Mouse (Mus musculus) limb, embryonic 13.5 days (tissue): Measurements from ENCODE around the gene Slc25a36. TPM values are rescaled to one million over a fixed set of nuclear protein-coding genes. Genes with fewer than 3 reads are reported as not detected.

Experiments
- ATAC-seq: fragments of 200-750 bp; cut with Nextera tagmentation; 2 replicates; pipeline ENCODE4 v1.8.0; 2017; ENCODE audit warnings: low read depth, moderate number of reproducible peaks, moderate TSS enrichment; ENCODE audit not compliant: low FRiP score
- H3K27ac ChIP-seq: fragments of 300-500 bp; sonication (generic); 2 replicates; pipeline ENCODE4 v1.5.1; 2015; ENCODE audit warnings: inconsistent platforms, mild to moderate bottlenecking, moderate library complexity
- H3K27me3 ChIP-seq: fragments of 300-500 bp; sonication (generic); 2 replicates; pipeline ENCODE4 v1.6.1; 2015; ENCODE audit warnings: mild to moderate bottlenecking, inconsistent platforms
- H3K36me3 ChIP-seq: fragments of 300-500 bp; sonication (generic); 2 replicates; pipeline ENCODE4 v1.6.1; 2015; ENCODE audit warnings: inconsistent platforms, mild to moderate bottlenecking, moderate library complexity
- H3K4me1 ChIP-seq: fragments of 300-500 bp; sonication (generic); 2 replicates; pipeline ENCODE4 v1.6.1; 2015; ENCODE audit warnings: inconsistent platforms
- H3K4me2 ChIP-seq: fragments of 300-500 bp; sonication (generic); replicated peaks from 2 replicates; pipeline ENCODE4 v1.6.1; 2015; ENCODE audit warnings: inconsistent platforms, mild to moderate bottlenecking, moderate library complexity
- H3K4me3 ChIP-seq: fragments of 300-500 bp; sonication (generic); 2 replicates; pipeline ENCODE4 v1.5.1; 2015; ENCODE audit warnings: moderate library complexity, mild to moderate bottlenecking, inconsistent platforms
- H3K9ac ChIP-seq: fragments of 300-500 bp; sonication (generic); 2 replicates; pipeline ENCODE4 v1.6.1; 2015; ENCODE audit warnings: mild to moderate bottlenecking, inconsistent platforms
- H3K9me3 ChIP-seq: fragments of 300-500 bp; sonication (generic); 2 replicates; pipeline ENCODE4 v1.6.1; 2016; ENCODE audit warnings: inconsistent platforms
- WGBS: fragments of 180-500 bp; shearing (Covaris S2); methylation state at CpG from one replicate; pipeline ENCODE4 v1.1.7; 2015; 5-methylcytosine and 5-hydroxymethylcytosine counted together
- polyA plus RNA-seq: library from polyadenylated mRNA; unstranded; fragments of >200 nt; fragmentation: Nextera tagmentation; extraction: Ambion mirVana; gene quantifications from 2 replicates; pipeline ENCODE4 v1.2.1, GENCODE M21; 2015

Slc25a36 gene
- polyA plus RNA-seq, 1 experiment from 2014 or later, result 101 TPM

DNA sequence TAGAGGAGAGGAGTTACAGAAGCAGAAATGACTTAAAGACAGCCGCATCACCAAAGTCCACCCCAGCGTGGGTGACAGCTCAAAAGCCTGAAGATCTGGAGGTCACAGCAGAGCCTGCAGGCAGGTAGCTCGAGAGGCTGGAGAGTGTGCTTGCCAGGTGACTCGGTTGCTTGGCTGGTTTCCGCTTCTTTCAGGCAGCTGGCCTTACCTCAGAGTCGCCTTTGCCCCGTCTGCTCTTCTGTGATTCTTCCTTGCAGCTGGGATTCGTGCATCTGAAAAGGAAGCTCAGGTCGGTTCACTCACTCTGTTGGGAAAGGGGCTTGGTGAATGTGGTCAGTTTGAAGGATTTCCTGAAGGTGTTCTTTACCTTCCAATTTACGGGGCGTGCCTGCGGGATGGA, 83.6 kb downstream of the Slc25a36 start:
- WGBS, result 70% methylated on average over 12 of the region's 12 CpGs
- Histone ChIP-seq H3K4me1 (peaks cover 12% of the 10 kb centered on the region; the same call in 1 of the 2 replicates), H3K27ac (no peak overlapping the region), H3K27me3 (0 out of 2 replicates have a peak, but pooled peaks cover 4% of the 10 kb centered on the region), H3K36me3 (no peaks in the 10 kb centered on the region), H3K9me3 (no peaks in the 10 kb centered on the region), H3K9ac (no peak overlapping the region), H3K4me3 (no peak overlapping the region), H3K4me2 (no peak overlapping the region)
- ATAC-seq, result no peak

DNA sequence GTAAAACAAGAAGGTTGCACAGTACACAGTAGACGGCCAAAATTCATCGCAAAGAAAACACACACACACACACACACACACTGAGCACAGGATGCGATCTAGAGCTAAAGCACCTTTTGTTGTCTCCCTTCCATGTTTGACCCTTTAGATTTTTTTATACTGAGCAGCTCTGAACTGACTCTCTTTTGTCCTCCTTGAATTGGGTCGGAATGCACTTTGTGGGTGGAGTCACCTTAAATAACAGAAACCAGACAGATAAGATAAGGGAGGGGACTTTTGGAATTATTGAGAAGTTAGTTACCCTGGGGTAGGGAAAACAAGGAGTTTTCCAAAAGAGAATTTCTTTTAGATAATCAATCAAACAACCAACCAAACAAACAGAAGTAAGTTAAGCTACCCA, 85.0 kb downstream of the Slc25a36 start:
- no peak overlapping the region for H3K4me2 ChIP-seq
- WGBS, result 92% methylated on average over 4 of the region's 4 CpGs

More for the DNA sequence above, 85.0 kb downstream of the Slc25a36 start:
- Histone ChIP-seq H3K4me1 (peaks cover 19% of the 10 kb centered on the region), H3K9ac (no peak overlapping the region), H3K27me3 (0 out of 2 replicates have a peak, but pooled peaks cover 4% of the 10 kb centered on the region), H3K27ac (no peak overlapping the region), H3K9me3 (no peaks in the 10 kb centered on the region), H3K36me3 (no peaks in the 10 kb centered on the region), H3K4me3 (no peak overlapping the region)
- no peak for ATAC-seq

Other genes starting within 250 kb of the Slc25a36 start
- gene Pxylp1, start 218.5 kb downstream of the Slc25a36 start, polyA plus RNA-seq, result 26.3 and 28.7 TPM in 2 replicates
- 48.6 and 55.5 TPM in 2 replicates for gene Spsb4, start 92.3 kb downstream of the Slc25a36 start, polyA plus RNA-seq